Mouse (Mus musculus) brain, embryonic 14.5 days (tissue): ENCODE results near the gene Tvp23a.

Source experiments
- CTCF ChIP-seq: fragments of 200-500 bp; IDR thresholded peaks from 2 replicates; pipeline ENCODE4 v1.5.1; 2012; ENCODE audit warnings: inconsistent platforms, mild to moderate bottlenecking, moderate library complexity, borderline replicate concordance; ENCODE audit not compliant: insufficient read depth, insufficient read length; ENCODE audit errors: extremely low read depth
- POLR2A ChIP-seq: fragments of 200-500 bp; IDR thresholded peaks from 2 replicates; pipeline ENCODE4 v1.6.1; 2012; ENCODE audit warnings: mild to moderate bottlenecking, inconsistent platforms, borderline replicate concordance; ENCODE audit not compliant: poor library complexity, insufficient read depth, insufficient read length, severe bottlenecking; ENCODE audit errors: extremely low read depth

- no peak for TF ChIP-seq CTCF
- TF ChIP-seq POLR2A: no peak
Observed at GRCm38 (mm10) chr16:10374254-10375011, 72.7 kb downstream of the Tvp23a start.
